Mouse (Mus musculus): Measurements from ENCODE around the gene Minpp1. TPM values are rescaled to one million over a fixed set of nuclear protein-coding genes. Genes with fewer than 3 reads are reported as not detected.
A peak's percentile ranks its signal among the peaks of the same experiment; 100 is the strongest.

Gene Minpp1
- polyA plus RNA-seq, 1 experiment from 2014 or later: 64.4 TPM

DNA sequence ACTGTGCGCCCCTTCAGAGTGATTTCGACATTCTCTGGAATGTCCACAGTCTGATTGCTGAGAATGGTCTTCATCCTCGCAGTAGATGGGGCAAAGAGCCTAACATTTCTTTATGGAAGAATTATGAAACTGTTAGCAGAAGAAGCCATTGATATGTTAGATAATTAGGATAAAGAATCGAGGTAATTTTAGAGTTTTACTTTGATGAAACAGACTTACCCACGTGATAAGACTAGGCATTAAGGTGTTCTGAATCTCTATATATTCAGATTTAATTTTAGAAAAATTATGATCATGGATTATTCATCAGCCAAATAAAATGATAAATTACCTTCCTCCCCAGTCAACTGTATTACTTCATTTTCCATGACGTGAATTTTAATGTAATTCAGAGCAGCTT is 19.1 kb upstream of the Minpp1 start, which contains the start of gene Rpl9-ps6:
Gene Rpl9-ps6 (minus strand): TSS at position 101 of the 400 bp plus-strand sequence.
- Histone ChIP-seq H3K4me1 (ENCODE audit: control insufficient read depth, insufficient read depth, low read length) (no peaks in the 10 kb centered on the region), H3K4me2 (ENCODE audit: low read length) (no peak within 1 kb of the TSS), H3K36me3 (ENCODE audit: control insufficient read depth, insufficient read depth, low read length) (no peaks in the 10 kb centered on the region), H3K4me3 (ENCODE audit: low read depth, low read length) (no peak within 1 kb of the TSS), H3K9ac (ENCODE audit: low read depth, low read length) (no peak within 1 kb of the TSS), H3K9me3 (replicated peaks; ENCODE audit: control insufficient read depth, low read length, poor library complexity, severe bottlenecking) (no peaks in the 10 kb centered on the region), H3K27ac (ENCODE audit: low read length) (no peak within 1 kb of the TSS), H3K27me3 (ENCODE audit: control insufficient read depth, insufficient read depth, low read depth, low read length) (no peaks in the 10 kb centered on the region)
- ATAC-seq: no peak
- WGBS: 76% methylated on average over 5 of the region's 6 CpGs

DNA sequence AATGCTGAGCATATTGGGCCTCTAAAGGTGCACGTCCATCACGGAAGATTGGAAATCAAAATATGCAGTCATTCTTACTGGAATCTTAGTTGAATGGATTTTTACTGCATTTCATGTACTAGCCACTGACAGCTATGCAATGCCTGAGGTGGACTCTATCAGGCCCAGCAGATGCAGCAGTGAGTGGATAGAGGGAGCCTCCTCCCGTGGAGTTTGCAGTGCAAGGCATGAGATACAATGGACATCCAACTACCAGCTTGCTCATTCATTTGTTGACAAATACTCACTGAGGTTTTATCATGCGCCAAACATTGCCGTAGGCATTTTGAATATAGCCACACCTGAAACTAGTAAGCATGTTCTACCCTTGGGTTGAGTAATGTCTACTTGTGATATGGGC is 18.2 kb upstream of the Minpp1 start:
- Histone ChIP-seq H3K9me3 (replicated peaks; ENCODE audit: control insufficient read depth, low read length, poor library complexity, severe bottlenecking) (no peaks in the 10 kb centered on the region), H3K27me3 (ENCODE audit: control insufficient read depth, insufficient read depth, low read depth, low read length) (no peaks in the 10 kb centered on the region), H3K36me3 (ENCODE audit: control insufficient read depth, insufficient read depth, low read length) (no peaks in the 10 kb centered on the region), H3K4me1 (ENCODE audit: control insufficient read depth, insufficient read depth, low read length) (no peaks in the 10 kb centered on the region), H3K4me3 (ENCODE audit: low read depth, low read length) (no peak overlapping the region), H3K27ac (ENCODE audit: low read length) (no peak overlapping the region), H3K4me2 (ENCODE audit: low read length) (no peak overlapping the region), H3K9ac (ENCODE audit: low read depth, low read length) (no peak overlapping the region)
- 93% methylated on average over 5 of the region's 5 CpGs for WGBS
- ATAC-seq: no peak

DNA sequence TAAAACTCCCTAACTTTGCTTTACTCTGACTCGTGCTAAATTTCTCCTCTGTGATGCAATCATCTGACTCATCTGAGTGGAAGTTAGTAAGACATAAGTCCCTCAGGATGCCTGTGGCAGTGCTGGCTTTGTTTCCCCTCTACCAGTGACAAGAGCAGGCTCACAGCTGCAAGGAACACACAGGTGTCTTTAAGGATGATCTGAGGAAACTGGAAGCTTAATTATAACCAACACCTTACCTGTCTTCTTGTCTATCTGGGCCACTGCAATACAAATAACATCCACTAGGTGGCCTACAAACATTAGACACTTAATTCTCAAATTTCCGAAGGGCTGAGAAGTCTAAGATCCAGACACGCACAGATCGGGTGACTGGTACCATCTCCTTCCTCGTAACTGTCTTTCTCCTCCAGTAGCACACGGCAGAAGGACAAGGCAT is 15.5 kb upstream of the Minpp1 start:
- ATAC-seq: peak; percentile 51; the same call in 1 of the 2 replicates
- Histone ChIP-seq H3K27me3 (ENCODE audit: control insufficient read depth, insufficient read depth, low read depth, low read length) (no peaks in the 10 kb centered on the region), H3K4me3 (ENCODE audit: low read depth, low read length) (no peak overlapping the region), H3K36me3 (ENCODE audit: control insufficient read depth, insufficient read depth, low read length) (no peaks in the 10 kb centered on the region), H3K27ac (ENCODE audit: low read length) (no peak overlapping the region), H3K4me1 (ENCODE audit: control insufficient read depth, insufficient read depth, low read length) (no peaks in the 10 kb centered on the region), H3K9ac (ENCODE audit: low read depth, low read length) (no peak overlapping the region), H3K9me3 (replicated peaks; ENCODE audit: control insufficient read depth, low read length, poor library complexity, severe bottlenecking) (no peaks in the 10 kb centered on the region; the same call in 1 of the 2 replicates), H3K4me2 (ENCODE audit: low read length) (no peak overlapping the region)
- 30% methylated on average over 6 of the region's 6 CpGs for WGBS

DNA sequence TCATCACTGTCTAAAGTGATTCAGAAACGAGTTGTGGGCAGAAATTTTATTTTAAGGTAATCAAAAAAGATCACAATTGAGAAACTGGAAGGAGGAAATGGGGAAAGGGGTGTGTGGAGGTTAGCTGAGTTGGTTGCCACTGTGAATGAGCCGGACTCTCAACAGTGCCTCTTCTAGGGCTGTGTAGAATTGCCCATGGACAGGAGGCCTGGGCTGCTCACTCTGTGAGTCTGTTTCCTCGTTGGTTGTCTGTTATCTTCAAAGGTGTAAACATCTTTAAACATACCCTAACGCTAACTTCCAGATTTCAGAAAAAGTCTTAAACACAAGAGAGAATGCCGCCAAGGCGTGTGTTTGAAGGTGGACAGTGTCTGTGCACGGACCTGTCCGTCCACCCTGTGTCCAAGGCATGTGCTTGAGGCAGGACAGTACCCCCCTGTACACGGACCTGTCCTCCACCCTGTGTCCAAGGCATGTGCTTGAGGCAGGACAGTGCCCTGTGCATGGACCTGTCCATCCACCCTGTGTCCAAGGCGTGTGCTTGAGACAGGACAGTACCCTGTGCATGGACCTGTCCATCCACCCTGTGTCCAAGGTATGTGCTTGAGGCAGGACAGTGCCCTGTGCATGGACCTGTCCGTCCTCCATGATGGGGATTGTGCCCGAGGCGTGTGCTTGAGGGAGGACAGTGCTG is 14.9 kb upstream of the Minpp1 start:
- ATAC-seq: peak; percentile 60; the same call in 1 of the 2 replicates
- WGBS: 93% methylated on average over 13 of the region's 13 CpGs

DNA sequence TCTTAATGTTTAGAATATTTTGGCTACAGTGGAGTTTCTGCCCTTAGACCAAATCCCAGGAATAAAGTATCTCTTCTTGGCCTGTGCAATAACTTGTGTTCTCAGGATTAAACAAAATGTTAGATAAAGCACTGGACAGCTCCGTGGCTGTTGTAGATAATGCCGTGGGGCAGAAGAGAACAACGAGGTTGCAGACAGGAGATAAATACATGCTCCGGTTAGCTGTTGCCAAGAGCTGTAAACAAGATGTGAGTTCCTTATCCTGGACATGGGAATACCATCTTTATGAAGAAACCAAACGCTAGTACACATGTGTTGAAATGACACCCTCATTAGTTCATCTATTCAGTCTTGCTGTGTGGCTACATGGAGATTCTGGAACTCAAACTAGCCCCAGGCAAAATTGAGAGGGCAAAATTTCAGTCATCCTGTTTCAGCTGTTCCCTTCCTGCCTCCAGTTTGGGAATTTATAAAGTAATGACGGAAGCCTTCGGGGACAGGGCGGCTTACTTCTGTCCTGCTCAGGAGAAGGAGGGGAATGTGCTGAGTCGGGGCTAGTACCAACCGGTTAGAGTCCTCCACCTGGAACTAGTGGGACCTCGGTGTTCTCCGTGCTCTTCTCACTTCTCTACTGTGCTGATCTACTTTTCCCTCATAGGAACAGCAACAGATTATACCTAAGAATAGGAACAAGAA is 9.4 kb upstream of the Minpp1 start:
- H3K9ac ChIP-seq (ENCODE audit: low read depth, low read length): no peak overlapping the region
- H3K4me1 ChIP-seq (ENCODE audit: control insufficient read depth, insufficient read depth, low read length): no peaks in the 10 kb centered on the region
- H3K4me3 ChIP-seq (ENCODE audit: low read depth, low read length): no peak overlapping the region
- WGBS: 89% methylated on average over 12 of the region's 12 CpGs
- ATAC-seq: no peak
- no peak overlapping the region for H3K27ac ChIP-seq (ENCODE audit: low read length)
- no peak overlapping the region for H3K4me2 ChIP-seq (ENCODE audit: low read length)
- H3K9me3 ChIP-seq (replicated peaks; ENCODE audit: control insufficient read depth, low read length, poor library complexity, severe bottlenecking): no peaks in the 10 kb centered on the region; the same call in 1 of the 2 replicates
- H3K27me3 ChIP-seq (ENCODE audit: control insufficient read depth, insufficient read depth, low read depth, low read length): no peaks in the 10 kb centered on the region
- no peaks in the 10 kb centered on the region for H3K36me3 ChIP-seq (ENCODE audit: control insufficient read depth, insufficient read depth, low read length)

More for the DNA sequence above, 14.9 kb upstream of the Minpp1 start:
- H3K4me2 ChIP-seq (ENCODE audit: low read length): no peak overlapping the region
- H3K9me3 ChIP-seq (replicated peaks; ENCODE audit: control insufficient read depth, low read length, poor library complexity, severe bottlenecking): no peaks in the 10 kb centered on the region; the same call in 1 of the 2 replicates
- no peak overlapping the region for H3K9ac ChIP-seq (ENCODE audit: low read depth, low read length)
- no peak overlapping the region for H3K27ac ChIP-seq (ENCODE audit: low read length)
- no peak overlapping the region for H3K4me3 ChIP-seq (ENCODE audit: low read depth, low read length)
- H3K27me3 ChIP-seq (ENCODE audit: control insufficient read depth, insufficient read depth, low read depth, low read length): no peaks in the 10 kb centered on the region
- H3K36me3 ChIP-seq (ENCODE audit: control insufficient read depth, insufficient read depth, low read length): no peaks in the 10 kb centered on the region
- H3K4me1 ChIP-seq (ENCODE audit: control insufficient read depth, insufficient read depth, low read length): no peaks in the 10 kb centered on the region

DNA sequence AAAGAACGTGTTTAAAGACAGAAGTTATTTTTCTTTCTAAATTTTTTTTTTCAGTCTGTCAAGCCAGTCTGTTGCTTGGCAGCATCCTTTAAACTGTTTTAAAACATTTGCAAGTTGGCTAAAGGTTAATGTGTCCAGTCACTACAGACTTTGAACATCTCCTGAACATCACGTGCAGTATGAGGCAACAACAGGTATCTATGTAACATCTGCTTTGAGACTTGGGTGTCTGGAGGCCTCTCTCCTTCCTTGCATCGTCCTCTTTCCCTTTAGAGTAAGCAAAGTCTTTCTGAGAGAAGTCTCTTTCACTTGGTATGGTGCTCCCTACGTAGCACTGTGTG is 8.9 kb upstream of the Minpp1 start:
- H3K4me1 ChIP-seq (ENCODE audit: control insufficient read depth, insufficient read depth, low read length): no peaks in the 10 kb centered on the region
- ATAC-seq: no peak
- H3K4me2 ChIP-seq (ENCODE audit: low read length): no peak overlapping the region
- no peak overlapping the region for H3K9ac ChIP-seq (ENCODE audit: low read depth, low read length)
- no peaks in the 10 kb centered on the region for H3K27me3 ChIP-seq (ENCODE audit: control insufficient read depth, insufficient read depth, low read depth, low read length)
- no peaks in the 10 kb centered on the region for H3K36me3 ChIP-seq (ENCODE audit: control insufficient read depth, insufficient read depth, low read length)
- WGBS: 87% methylated on average over 4 of the region's 4 CpGs
- no peaks in the 10 kb centered on the region; the same call in 1 of the 2 replicates for H3K9me3 ChIP-seq (replicated peaks; ENCODE audit: control insufficient read depth, low read length, poor library complexity, severe bottlenecking)
- no peak overlapping the region for H3K27ac ChIP-seq (ENCODE audit: low read length)
- H3K4me3 ChIP-seq (ENCODE audit: low read depth, low read length): no peak overlapping the region

DNA sequence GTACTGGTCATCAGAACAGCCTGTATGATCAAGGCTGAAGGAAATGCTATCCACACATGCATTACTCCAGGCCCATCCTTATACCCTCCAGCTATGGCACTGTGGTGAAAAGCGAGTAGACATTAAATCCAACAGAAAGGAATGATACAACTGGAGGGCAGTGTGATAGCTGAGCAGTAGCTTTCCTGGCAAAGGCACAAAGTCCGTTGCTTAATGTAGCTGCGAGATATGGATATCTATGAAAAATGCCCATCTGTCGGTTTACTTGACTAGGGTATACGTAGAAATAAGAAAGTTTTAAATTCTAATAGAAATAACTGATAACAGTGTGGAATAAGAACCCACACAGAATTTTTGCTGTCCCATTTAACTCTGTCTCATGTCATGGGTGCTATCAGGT is 5.3 kb upstream of the Minpp1 start:
- 89% methylated on average over 5 of the region's 5 CpGs for WGBS
- no peak for ATAC-seq
- Histone ChIP-seq H3K4me3 (ENCODE audit: low read depth, low read length) (no peak overlapping the region), H3K27ac (ENCODE audit: low read length) (no peak overlapping the region), H3K4me1 (ENCODE audit: control insufficient read depth, insufficient read depth, low read length) (peaks cover 5% of the 10 kb centered on the region), H3K9me3 (replicated peaks; ENCODE audit: control insufficient read depth, low read length, poor library complexity, severe bottlenecking) (no peaks in the 10 kb centered on the region), H3K36me3 (ENCODE audit: control insufficient read depth, insufficient read depth, low read length) (no peaks in the 10 kb centered on the region), H3K9ac (ENCODE audit: low read depth, low read length) (no peak overlapping the region), H3K27me3 (ENCODE audit: control insufficient read depth, insufficient read depth, low read depth, low read length) (no peaks in the 10 kb centered on the region), H3K4me2 (ENCODE audit: low read length) (no peak overlapping the region)

DNA sequence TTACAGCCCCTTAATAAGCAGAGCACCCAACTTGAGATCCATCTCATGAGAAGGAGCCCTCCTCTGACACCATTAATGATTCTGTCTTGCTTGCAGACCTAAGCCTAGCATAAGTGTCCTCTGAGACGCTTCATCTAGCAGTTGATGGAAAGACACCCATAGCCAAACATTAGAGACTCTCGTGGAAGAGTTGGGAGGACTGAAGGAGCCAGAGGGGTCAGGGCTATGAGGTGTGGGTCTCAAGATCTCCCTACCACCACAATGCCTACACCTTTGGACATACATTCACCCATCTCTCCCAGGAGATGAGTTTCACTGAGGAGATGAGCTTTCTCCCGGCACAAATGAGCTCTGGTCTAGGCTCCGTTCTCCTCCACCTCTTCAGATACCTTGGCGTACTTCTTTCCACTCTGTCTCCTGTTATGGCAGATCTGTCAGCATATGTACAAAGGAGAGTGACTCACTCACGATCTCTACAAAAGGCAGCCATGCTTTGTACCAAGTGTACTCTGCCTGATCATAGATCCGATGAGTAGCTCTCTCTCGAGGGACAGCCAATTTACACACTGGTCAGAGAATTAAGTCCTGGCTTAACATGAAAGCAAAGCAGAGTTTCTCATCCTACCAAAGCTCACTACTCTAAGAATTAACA is 4.7 kb upstream of the Minpp1 start:
- WGBS: 92% methylated on average over 8 of the region's 8 CpGs
- no peak for ATAC-seq
- no peaks in the 10 kb centered on the region for H3K36me3 ChIP-seq (ENCODE audit: control insufficient read depth, insufficient read depth, low read length)
- H3K9me3 ChIP-seq (replicated peaks; ENCODE audit: control insufficient read depth, low read length, poor library complexity, severe bottlenecking): no peaks in the 10 kb centered on the region
- H3K4me3 ChIP-seq (ENCODE audit: low read depth, low read length): no peak overlapping the region
- H3K4me2 ChIP-seq (ENCODE audit: low read length): no peak overlapping the region
- H3K27me3 ChIP-seq (ENCODE audit: control insufficient read depth, insufficient read depth, low read depth, low read length): no peaks in the 10 kb centered on the region
- no peak overlapping the region for H3K9ac ChIP-seq (ENCODE audit: low read depth, low read length)
- H3K27ac ChIP-seq (ENCODE audit: low read length): no peak overlapping the region
- H3K4me1 ChIP-seq (ENCODE audit: control insufficient read depth, insufficient read depth, low read length): peaks cover 5% of the 10 kb centered on the region

DNA sequence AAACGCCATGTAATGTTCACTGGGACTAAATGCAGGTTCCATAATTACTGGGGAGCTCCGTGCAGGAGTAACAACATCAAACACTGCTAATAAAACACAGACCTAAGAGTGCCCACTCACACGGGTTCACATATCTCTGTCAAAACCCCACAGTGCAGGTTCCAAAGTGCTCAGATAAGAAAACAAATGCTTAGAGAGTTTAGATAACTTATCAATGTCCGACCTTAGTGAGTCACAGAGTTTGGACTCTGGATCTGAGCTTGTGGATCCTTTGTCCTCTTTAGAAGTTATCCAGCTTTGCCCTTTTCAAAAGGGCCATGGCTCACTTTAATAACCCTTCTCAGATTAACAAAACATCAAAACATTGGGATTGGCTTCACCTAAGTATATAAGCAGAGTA is 4.1 kb upstream of the Minpp1 start:
- Histone ChIP-seq H3K4me2 (ENCODE audit: low read length) (no peak overlapping the region), H3K4me3 (ENCODE audit: low read depth, low read length) (no peak overlapping the region), H3K27ac (ENCODE audit: low read length) (no peak overlapping the region), H3K4me1 (ENCODE audit: control insufficient read depth, insufficient read depth, low read length) (peaks cover 5% of the 10 kb centered on the region), H3K9ac (ENCODE audit: low read depth, low read length) (no peak overlapping the region), H3K27me3 (ENCODE audit: control insufficient read depth, insufficient read depth, low read depth, low read length) (no peaks in the 10 kb centered on the region), H3K36me3 (ENCODE audit: control insufficient read depth, insufficient read depth, low read length) (no peaks in the 10 kb centered on the region), H3K9me3 (replicated peaks; ENCODE audit: control insufficient read depth, low read length, poor library complexity, severe bottlenecking) (no peaks in the 10 kb centered on the region)
- 80% methylated on average over 4 of the region's 4 CpGs for WGBS
- no peak for ATAC-seq

Measured in midbrain, embryonic 16.5 days (tissue).